Mouse (Mus musculus) heart, adult 2 months (tissue): ENCODE measurements around the gene Tmtc1.
A peak's percentile ranks its signal among the peaks of the same experiment; 100 is the strongest.

ENCODE experiments used
- CTCF ChIP-seq: fragments of 200-600 bp; IDR thresholded peaks from 2 replicates; pipeline ENCODE4 v1.8.1; 2022; ENCODE audit warnings: antibody characterized with exemption, mild to moderate bottlenecking, moderate library complexity
- EP300 ChIP-seq: fragments of 200-500 bp; IDR thresholded peaks from 2 replicates; pipeline ENCODE4 v1.6.1; 2011; ENCODE audit warnings: low read depth, low read length, control low read depth; ENCODE audit not compliant: insufficient read depth
- POLR2A ChIP-seq: fragments of 200-500 bp; IDR thresholded peaks from 2 replicates; pipeline ENCODE4 v1.6.1; 2011; ENCODE audit warnings: mild to moderate bottlenecking, low read depth, low read length, control low read depth; ENCODE audit not compliant: insufficient read depth

DNA sequence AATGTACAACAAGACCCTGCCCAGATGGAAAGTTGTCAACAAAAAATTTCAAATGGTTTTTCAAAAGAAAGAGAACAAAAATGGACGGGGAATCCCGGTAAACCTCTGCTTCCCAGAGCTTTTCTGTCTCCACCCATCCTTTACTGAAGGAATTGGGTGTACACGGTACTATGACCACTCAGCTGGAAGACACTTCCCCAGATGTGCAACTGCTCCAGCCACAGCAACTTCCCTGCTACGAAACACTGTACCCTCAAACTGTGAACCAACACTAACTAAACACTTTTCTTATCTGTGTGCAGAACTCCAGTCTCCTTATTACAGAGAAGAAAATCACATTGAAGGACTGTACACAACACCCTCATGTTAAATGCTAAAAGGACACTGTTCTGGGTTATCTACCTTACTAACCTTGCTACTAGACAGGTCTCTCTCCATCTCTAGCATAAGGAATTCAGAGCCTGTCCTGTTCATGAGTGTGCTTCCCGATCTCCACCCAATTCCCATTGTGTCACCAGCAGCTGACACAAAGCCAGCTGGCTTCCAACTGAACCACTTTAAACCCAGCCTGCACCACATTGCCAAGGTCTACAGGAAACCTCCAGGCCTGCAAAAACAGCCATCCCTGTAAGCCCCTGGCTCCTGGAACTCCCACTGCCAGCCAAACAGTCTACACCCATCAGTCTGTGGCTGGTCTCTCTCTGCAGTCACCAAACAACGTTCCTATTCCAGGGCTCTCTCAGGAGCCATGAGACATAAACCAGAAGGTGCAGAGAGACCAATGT lies 59.9 kb downstream of the Tmtc1 start:
- peak; percentile 97 for TF ChIP-seq EP300
- TF ChIP-seq CTCF: no peak
- TF ChIP-seq POLR2A: peak; percentile 49
